Mouse (Mus musculus): ENCODE data around the gene Slc25a11. TPM values are rescaled to one million over a fixed set of nuclear protein-coding genes. Genes with fewer than 3 reads are reported as not detected.

Slc25a11 gene
- polyA plus RNA-seq, 1 experiment from 2014 or later = 171 TPM

DNA sequence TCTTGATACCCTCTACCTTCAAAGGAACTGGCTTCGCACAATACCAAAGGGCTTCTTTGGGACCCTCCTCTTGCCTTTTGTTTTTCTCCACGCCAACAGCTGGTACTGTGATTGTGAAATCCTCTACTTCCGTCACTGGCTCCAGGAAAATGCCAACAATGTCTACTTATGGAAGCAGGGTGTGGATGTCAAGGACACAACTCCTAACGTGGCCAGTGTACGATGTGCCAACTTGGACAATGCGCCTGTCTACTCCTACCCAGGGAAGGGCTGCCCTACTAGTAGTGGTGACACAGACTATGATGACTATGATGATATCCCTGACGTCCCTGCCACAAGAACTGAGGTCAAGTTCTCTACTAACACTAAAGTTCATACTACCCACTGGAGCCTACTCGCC, 7.3 kb downstream of the Slc25a11 start:
- no peaks in the 10 kb centered on the region for H3K4me1 ChIP-seq (ENCODE audit: control insufficient read depth, insufficient read depth, low read length)
- WGBS = 85% methylated on average over 8 of the region's 8 CpGs
- no peaks in the 10 kb centered on the region for H3K27me3 ChIP-seq (ENCODE audit: control insufficient read depth, insufficient read depth, low read length)
- no peak overlapping the region for H3K4me3 ChIP-seq (ENCODE audit: low read length)
- ATAC-seq (ENCODE audit: low FRiP score, low TSS enrichment) = no peak
- no peak overlapping the region for H3K4me2 ChIP-seq (replicated peaks; ENCODE audit: low read depth, low read length)
- H3K9me3 ChIP-seq (ENCODE audit: control insufficient read depth, low read length) = no peaks in the 10 kb centered on the region
- H3K36me3 ChIP-seq (ENCODE audit: control insufficient read depth, insufficient read depth, low read length) = peaks cover 19% of the 10 kb centered on the region
- H3K9ac ChIP-seq (ENCODE audit: low read depth, low read length) = no peak overlapping the region
- no peak overlapping the region for H3K27ac ChIP-seq (ENCODE audit: low read depth, low read length)

DNA sequence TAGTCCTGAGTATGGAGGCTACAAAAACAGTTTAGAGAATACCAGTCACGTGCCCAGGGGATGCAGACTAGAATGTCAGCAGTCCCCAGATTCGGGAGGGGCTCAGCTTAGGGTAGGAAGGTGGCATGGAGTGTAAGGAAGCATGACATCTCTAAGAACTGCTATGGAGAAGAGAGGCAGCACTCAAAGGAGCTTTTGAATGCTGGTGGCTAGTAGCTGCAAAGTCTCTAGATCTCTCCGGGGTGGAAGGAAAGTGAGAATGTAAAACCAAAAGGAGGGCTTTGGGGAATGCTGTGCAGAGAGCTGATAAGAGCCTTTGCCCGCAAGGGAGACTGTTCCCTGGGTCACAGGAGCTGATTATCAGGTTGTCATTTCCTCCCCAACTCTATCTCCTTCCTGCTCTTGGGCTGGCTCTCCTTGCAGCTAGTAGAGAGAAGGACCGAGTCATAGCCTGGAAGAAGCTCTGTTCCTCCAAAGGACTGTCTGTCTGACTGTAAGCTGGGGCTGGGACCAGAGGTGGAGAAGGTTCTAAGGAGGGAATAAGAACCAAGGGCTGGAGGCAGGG, 8.5 kb downstream of the Slc25a11 start, which contains the start of gene Gp1ba:
Gp1ba (plus strand) TSS at position 409 of the 565 bp plus-strand sequence.
- ATAC-seq (ENCODE audit: low FRiP score, low TSS enrichment) = no peak
- Histone ChIP-seq H3K4me3 (ENCODE audit: low read length) (no peak within 1 kb of the TSS), H3K9me3 (ENCODE audit: control insufficient read depth, low read length) (no peaks in the 10 kb centered on the region), H3K4me2 (replicated peaks; ENCODE audit: low read depth, low read length) (no peak within 1 kb of the TSS), H3K27me3 (ENCODE audit: control insufficient read depth, insufficient read depth, low read length) (no peaks in the 10 kb centered on the region), H3K9ac (ENCODE audit: low read depth, low read length) (peak within 1 kb of the TSS; percentile 31; the same call in 1 of the 2 replicates), H3K4me1 (ENCODE audit: control insufficient read depth, insufficient read depth, low read length) (no peaks in the 10 kb centered on the region), H3K27ac (ENCODE audit: low read depth, low read length) (no peak within 1 kb of the TSS), H3K36me3 (ENCODE audit: control insufficient read depth, insufficient read depth, low read length) (peaks cover 7% of the 10 kb centered on the region; the same call in 1 of the 2 replicates)
- 43% methylated on average over 5 of the region's 5 CpGs for WGBS

DNA sequence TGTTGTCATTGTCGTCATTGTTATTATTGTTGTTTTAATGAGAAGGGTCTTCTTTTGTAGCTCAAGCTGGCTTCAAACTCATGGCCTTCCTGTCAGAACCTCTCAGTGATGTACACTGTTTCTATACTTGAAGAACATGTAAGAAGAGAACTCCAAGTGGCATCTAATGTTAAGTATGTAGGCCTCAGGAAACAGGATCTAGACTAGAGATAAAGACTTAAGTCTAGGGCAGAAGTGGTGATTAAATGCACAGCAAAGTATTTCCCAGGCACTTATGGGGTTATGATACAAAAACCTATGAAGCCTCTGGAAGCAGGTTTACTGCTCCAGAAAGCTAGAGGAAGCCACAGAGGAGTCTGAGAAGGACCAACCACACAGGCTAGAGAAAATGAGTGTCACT, 9.0 kb downstream of the Slc25a11 start:
- no peak for ATAC-seq (ENCODE audit: low FRiP score, low TSS enrichment)
- no peak overlapping the region for H3K4me2 ChIP-seq (replicated peaks; ENCODE audit: low read depth, low read length)
- H3K4me1 ChIP-seq (ENCODE audit: control insufficient read depth, insufficient read depth, low read length) = no peaks in the 10 kb centered on the region
- peaks cover 4% of the 10 kb centered on the region; the same call in 1 of the 2 replicates for H3K36me3 ChIP-seq (ENCODE audit: control insufficient read depth, insufficient read depth, low read length)
- H3K27ac ChIP-seq (ENCODE audit: low read depth, low read length) = no peak overlapping the region
- H3K9me3 ChIP-seq (ENCODE audit: control insufficient read depth, low read length) = no peaks in the 10 kb centered on the region
- H3K4me3 ChIP-seq (ENCODE audit: low read length) = no peak overlapping the region
- no peaks in the 10 kb centered on the region for H3K27me3 ChIP-seq (ENCODE audit: control insufficient read depth, insufficient read depth, low read length)
- peak overlapping the region; percentile 31; the same call in 1 of the 2 replicates for H3K9ac ChIP-seq (ENCODE audit: low read depth, low read length)
- 95% methylated on average over 1 of the region's 1 CpGs for WGBS

DNA sequence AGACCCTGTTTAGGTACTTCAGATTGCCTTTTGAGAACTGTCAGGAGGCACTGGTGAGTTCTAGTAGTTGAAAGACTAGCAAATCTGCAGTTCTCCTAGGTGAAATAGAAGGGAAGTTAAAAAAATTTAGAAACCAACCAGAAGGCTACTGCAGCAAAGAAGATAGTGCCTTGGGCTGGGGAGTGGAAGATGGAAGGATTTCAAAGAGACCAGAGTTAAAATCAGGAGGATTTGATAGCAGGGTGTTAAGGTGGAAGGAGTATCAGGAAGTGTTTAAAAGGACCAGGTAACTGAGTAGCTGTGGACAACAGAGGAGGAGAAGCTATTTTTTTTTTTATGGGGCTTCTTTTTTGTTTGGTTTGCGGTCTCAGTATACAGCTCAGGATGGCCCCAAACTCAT, 9.5 kb downstream of the Slc25a11 start:
- no peak for ATAC-seq (ENCODE audit: low FRiP score, low TSS enrichment)
- no peak overlapping the region for H3K9ac ChIP-seq (ENCODE audit: low read depth, low read length)
- H3K36me3 ChIP-seq (ENCODE audit: control insufficient read depth, insufficient read depth, low read length) = peaks cover under 1% of the 10 kb centered on the region; the same call in 1 of the 2 replicates
- H3K4me3 ChIP-seq (ENCODE audit: low read length) = no peak overlapping the region
- H3K9me3 ChIP-seq (ENCODE audit: control insufficient read depth, low read length) = no peaks in the 10 kb centered on the region
- H3K27me3 ChIP-seq (ENCODE audit: control insufficient read depth, insufficient read depth, low read length) = no peaks in the 10 kb centered on the region
- WGBS = 100% methylated on average over 1 of the region's 1 CpGs
- no peak overlapping the region for H3K4me2 ChIP-seq (replicated peaks; ENCODE audit: low read depth, low read length)
- no peak overlapping the region for H3K27ac ChIP-seq (ENCODE audit: low read depth, low read length)
- no peaks in the 10 kb centered on the region for H3K4me1 ChIP-seq (ENCODE audit: control insufficient read depth, insufficient read depth, low read length)

DNA sequence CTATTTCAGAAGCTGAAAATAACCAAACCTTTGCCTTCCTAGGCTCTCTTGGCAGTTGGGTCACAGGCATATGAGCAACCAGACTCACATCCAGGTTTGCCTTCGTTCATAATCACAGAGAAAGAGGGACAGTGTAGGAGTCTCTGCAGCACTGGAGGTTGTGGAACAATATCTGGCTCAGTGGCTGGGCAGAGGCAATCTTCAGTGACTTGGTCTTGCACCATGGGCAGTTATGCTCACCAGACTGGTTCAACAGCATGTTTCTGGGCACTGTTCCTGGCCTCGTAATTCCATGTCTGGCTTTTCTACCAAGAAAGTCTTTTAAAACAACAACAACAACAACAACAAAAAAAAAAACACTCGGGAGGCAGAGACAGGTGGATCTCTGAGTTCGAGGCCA, 11.7 kb downstream of the Slc25a11 start:
- no peak overlapping the region for H3K9ac ChIP-seq (ENCODE audit: low read depth, low read length)
- no peak overlapping the region for H3K4me2 ChIP-seq (replicated peaks; ENCODE audit: low read depth, low read length)
- no peak overlapping the region for H3K4me3 ChIP-seq (ENCODE audit: low read length)
- 75% methylated on average over 4 of the region's 4 CpGs for WGBS
- no peaks in the 10 kb centered on the region for H3K36me3 ChIP-seq (ENCODE audit: control insufficient read depth, insufficient read depth, low read length)
- H3K27ac ChIP-seq (ENCODE audit: low read depth, low read length) = no peak overlapping the region
- ATAC-seq (ENCODE audit: low FRiP score, low TSS enrichment) = no peak
- no peaks in the 10 kb centered on the region for H3K9me3 ChIP-seq (ENCODE audit: control insufficient read depth, low read length)
- H3K4me1 ChIP-seq (ENCODE audit: control insufficient read depth, insufficient read depth, low read length) = no peaks in the 10 kb centered on the region
- H3K27me3 ChIP-seq (ENCODE audit: control insufficient read depth, insufficient read depth, low read length) = no peaks in the 10 kb centered on the region

DNA sequence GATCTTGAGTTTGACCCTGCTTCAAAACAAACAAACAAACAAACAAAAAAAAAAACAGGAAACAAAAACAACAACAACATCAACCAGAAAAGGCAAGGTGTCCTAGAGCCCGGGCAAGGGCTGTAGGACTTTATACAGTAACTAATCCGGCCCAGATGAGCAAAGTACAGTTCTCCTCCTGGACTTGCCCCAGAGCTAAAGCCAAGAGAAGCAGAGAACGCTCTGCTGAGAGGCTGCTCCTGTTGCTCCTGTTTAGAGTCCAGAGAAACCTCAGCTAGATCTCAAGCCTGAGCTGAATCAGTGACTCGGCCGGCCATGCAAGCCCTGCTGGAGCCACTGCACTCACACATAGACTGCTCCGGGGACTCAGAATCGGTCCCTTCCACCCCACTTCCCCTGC, 17.1 kb downstream of the Slc25a11 start:
- Histone ChIP-seq H3K9ac (ENCODE audit: low read depth, low read length) (no peak overlapping the region), H3K9me3 (ENCODE audit: control insufficient read depth, low read length) (no peaks in the 10 kb centered on the region), H3K4me3 (ENCODE audit: low read length) (no peak overlapping the region), H3K4me1 (ENCODE audit: control insufficient read depth, insufficient read depth, low read length) (no peaks in the 10 kb centered on the region), H3K36me3 (ENCODE audit: control insufficient read depth, insufficient read depth, low read length) (no peaks in the 10 kb centered on the region), H3K27me3 (ENCODE audit: control insufficient read depth, insufficient read depth, low read length) (no peaks in the 10 kb centered on the region), H3K27ac (ENCODE audit: low read depth, low read length) (no peak overlapping the region), H3K4me2 (replicated peaks; ENCODE audit: low read depth, low read length) (no peak overlapping the region)
- 80% methylated on average over 7 of the region's 7 CpGs for WGBS
- ATAC-seq (ENCODE audit: low FRiP score, low TSS enrichment) = no peak

DNA sequence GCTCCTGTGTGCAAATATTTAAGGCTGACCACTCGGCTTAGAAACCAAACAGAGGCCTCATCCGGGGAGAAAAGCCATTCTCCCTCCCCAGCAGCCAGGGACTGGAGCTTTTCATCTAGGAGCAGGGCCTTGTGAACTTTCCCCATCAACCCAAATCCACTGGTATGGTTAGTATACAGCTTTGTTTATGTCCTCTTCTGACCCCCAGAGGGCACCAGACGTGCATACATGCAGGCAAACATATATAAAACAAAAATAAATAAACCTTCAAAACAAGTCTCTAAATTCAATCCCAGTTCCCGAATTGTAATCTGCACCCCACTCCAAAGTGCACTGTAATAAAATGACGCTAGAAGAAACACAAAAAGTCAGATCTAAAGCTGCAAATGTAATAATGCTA, 17.7 kb downstream of the Slc25a11 start:
- no peak for ATAC-seq (ENCODE audit: low FRiP score, low TSS enrichment)
- Histone ChIP-seq H3K9me3 (ENCODE audit: control insufficient read depth, low read length) (no peaks in the 10 kb centered on the region), H3K4me3 (ENCODE audit: low read length) (no peak overlapping the region), H3K36me3 (ENCODE audit: control insufficient read depth, insufficient read depth, low read length) (no peaks in the 10 kb centered on the region), H3K9ac (ENCODE audit: low read depth, low read length) (no peak overlapping the region), H3K27ac (ENCODE audit: low read depth, low read length) (no peak overlapping the region), H3K4me1 (ENCODE audit: control insufficient read depth, insufficient read depth, low read length) (no peaks in the 10 kb centered on the region), H3K27me3 (ENCODE audit: control insufficient read depth, insufficient read depth, low read length) (no peaks in the 10 kb centered on the region), H3K4me2 (replicated peaks; ENCODE audit: low read depth, low read length) (no peak overlapping the region)
- 60% methylated on average over 5 of the region's 5 CpGs for WGBS

DNA sequence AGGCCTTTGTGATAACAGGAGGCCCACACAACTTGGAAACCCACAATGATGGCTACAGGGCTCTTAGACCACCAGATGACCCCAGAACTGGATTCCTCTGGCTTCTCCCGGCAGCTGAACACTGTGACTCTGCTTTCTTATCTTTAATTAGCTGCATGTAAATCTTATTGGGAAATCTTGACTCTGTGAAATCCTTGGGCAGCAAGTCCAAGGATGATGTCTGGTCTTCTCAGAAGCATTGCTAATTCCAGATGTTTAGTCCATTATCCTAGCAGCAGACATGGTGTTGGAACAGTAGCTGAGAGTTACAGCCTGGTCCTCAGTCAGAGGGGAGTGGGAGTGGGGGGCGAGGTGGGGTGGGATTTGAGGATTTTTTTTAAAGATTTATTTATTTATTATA, 18.8 kb downstream of the Slc25a11 start:
- no peak overlapping the region for H3K9ac ChIP-seq (ENCODE audit: low read depth, low read length)
- H3K27ac ChIP-seq (ENCODE audit: low read depth, low read length) = no peak overlapping the region
- no peak for ATAC-seq (ENCODE audit: low FRiP score, low TSS enrichment)
- no peaks in the 10 kb centered on the region for H3K4me1 ChIP-seq (ENCODE audit: control insufficient read depth, insufficient read depth, low read length)
- H3K27me3 ChIP-seq (ENCODE audit: control insufficient read depth, insufficient read depth, low read length) = no peaks in the 10 kb centered on the region
- H3K9me3 ChIP-seq (ENCODE audit: control insufficient read depth, low read length) = no peaks in the 10 kb centered on the region
- no peak overlapping the region for H3K4me3 ChIP-seq (ENCODE audit: low read length)
- WGBS = 56% methylated on average over 2 of the region's 2 CpGs
- H3K36me3 ChIP-seq (ENCODE audit: control insufficient read depth, insufficient read depth, low read length) = no peaks in the 10 kb centered on the region
- no peak overlapping the region for H3K4me2 ChIP-seq (replicated peaks; ENCODE audit: low read depth, low read length)

DNA sequence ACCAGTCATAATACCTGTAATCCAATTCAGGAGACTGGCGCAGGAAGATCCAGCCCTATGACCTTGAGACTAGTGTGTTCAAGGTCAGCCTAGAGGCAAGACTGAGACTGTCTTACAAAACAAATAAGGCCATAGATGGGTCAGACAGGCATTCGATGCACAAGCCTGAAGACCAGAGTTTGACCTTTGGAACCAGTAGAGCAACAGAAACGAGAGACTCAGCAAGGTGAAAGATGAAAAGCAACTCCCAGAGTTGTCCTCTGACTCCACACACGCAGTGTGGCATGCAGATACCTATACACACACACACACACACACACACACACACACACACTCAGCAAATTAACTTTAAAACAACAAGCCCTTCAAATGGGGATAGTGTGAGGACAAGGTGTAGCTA, 20.4 kb downstream of the Slc25a11 start:
- H3K9me3 ChIP-seq (ENCODE audit: control insufficient read depth, low read length) = no peaks in the 10 kb centered on the region
- H3K9ac ChIP-seq (ENCODE audit: low read depth, low read length) = no peak overlapping the region
- no peak overlapping the region for H3K4me2 ChIP-seq (replicated peaks; ENCODE audit: low read depth, low read length)
- WGBS = 59% methylated on average over 4 of the region's 4 CpGs
- no peaks in the 10 kb centered on the region for H3K27me3 ChIP-seq (ENCODE audit: control insufficient read depth, insufficient read depth, low read length)
- no peaks in the 10 kb centered on the region for H3K4me1 ChIP-seq (ENCODE audit: control insufficient read depth, insufficient read depth, low read length)
- no peaks in the 10 kb centered on the region for H3K36me3 ChIP-seq (ENCODE audit: control insufficient read depth, insufficient read depth, low read length)
- no peak overlapping the region for H3K4me3 ChIP-seq (ENCODE audit: low read length)
- ATAC-seq (ENCODE audit: low FRiP score, low TSS enrichment) = no peak
- no peak overlapping the region for H3K27ac ChIP-seq (ENCODE audit: low read depth, low read length)

Measured in kidney, embryonic 14.5 days (tissue).